Mouse (Mus musculus): ENCODE measurements at regions not wholly inside any gene's neighbourhood (a gene's known extent, or its start where the extent isn't known, plus 50 kb on each side); places are given as distances from the start of the nearest gene placed in this dataset.
A peak's percentile ranks its signal among the peaks of the same experiment; 100 is the strongest.

DNA sequence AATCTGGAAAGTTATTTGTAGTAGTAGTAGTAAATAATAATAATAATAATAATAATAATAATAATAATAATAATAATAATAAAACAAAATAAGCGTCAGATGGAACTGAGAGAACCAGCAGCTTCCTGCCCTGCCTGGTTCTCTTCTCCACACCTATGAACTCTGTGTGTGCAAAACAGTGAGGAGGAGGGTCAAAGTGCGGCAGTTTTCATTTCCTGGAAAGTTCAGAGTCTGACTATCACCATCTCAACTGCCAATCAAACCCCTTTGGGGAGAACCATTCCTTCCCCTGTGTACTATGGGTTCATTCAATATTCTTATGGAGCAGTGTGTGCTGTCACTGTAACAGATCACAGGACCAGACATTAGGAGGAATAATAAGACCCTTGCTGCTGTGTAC is 262.1 kb upstream of the Atp2b1 start:
- Histone ChIP-seq H3K9me3 (ENCODE audit: control insufficient read depth, low read length) (no peaks in the 10 kb centered on the region), H3K9ac (ENCODE audit: low read depth, low read length) (no peak overlapping the region), H3K36me3 (ENCODE audit: control insufficient read depth, insufficient read depth, low read length) (no peaks in the 10 kb centered on the region), H3K4me1 (ENCODE audit: control insufficient read depth, insufficient read depth, low read length) (no peaks in the 10 kb centered on the region), H3K4me2 (ENCODE audit: low read depth, low read length) (no peak overlapping the region), H3K27ac (replicated peaks; ENCODE audit: low read depth, low read length) (no peak overlapping the region), H3K27me3 (replicated peaks; ENCODE audit: control insufficient read depth, insufficient read depth, low read length) (no peaks in the 10 kb centered on the region), H3K4me3 (ENCODE audit: low read depth, low read length) (no peak overlapping the region)
- no peak for DNase-seq (ENCODE audit: low spot score)
- no peak for ATAC-seq (ENCODE audit: low read depth)
- WGBS, result 67% methylated on average over 2 of the region's 2 CpGs

DNA sequence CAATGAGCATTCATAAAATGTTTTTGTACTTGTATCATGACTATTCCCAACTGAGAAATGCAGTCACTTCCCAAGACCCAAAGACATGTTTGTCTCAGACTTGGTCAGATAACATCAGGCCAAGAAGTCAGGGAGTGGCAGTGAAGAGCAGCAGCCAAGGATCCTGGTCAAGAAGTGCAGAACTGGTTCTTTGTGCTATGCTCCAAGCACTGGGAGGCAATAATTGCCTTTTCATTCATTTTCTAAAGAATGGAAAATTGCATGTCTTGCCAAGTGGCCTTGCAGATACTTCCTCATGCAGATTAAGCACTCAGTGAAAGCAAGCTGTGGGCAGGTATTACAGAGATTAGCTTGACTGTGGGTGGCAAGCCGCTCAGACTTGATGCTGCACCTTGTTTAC is 253.5 kb upstream of the Atp2b1 start:
- Histone ChIP-seq H3K36me3 (ENCODE audit: control insufficient read depth, insufficient read depth, low read length) (no peaks in the 10 kb centered on the region), H3K9me3 (ENCODE audit: control insufficient read depth, low read length) (no peaks in the 10 kb centered on the region), H3K9ac (ENCODE audit: low read depth, low read length) (no peak overlapping the region), H3K4me2 (ENCODE audit: low read depth, low read length) (no peak overlapping the region), H3K27me3 (replicated peaks; ENCODE audit: control insufficient read depth, insufficient read depth, low read length) (no peaks in the 10 kb centered on the region), H3K4me3 (ENCODE audit: low read depth, low read length) (no peak overlapping the region), H3K4me1 (ENCODE audit: control insufficient read depth, insufficient read depth, low read length) (no peaks in the 10 kb centered on the region), H3K27ac (replicated peaks; ENCODE audit: low read depth, low read length) (no peak overlapping the region)
- DNase-seq (ENCODE audit: low spot score), result peak; percentile 34
- ATAC-seq (ENCODE audit: low read depth), result no peak
- whole genome bisulfite sequencing, result 64% methylated on average over 1 of the region's 1 CpGs

DNA sequence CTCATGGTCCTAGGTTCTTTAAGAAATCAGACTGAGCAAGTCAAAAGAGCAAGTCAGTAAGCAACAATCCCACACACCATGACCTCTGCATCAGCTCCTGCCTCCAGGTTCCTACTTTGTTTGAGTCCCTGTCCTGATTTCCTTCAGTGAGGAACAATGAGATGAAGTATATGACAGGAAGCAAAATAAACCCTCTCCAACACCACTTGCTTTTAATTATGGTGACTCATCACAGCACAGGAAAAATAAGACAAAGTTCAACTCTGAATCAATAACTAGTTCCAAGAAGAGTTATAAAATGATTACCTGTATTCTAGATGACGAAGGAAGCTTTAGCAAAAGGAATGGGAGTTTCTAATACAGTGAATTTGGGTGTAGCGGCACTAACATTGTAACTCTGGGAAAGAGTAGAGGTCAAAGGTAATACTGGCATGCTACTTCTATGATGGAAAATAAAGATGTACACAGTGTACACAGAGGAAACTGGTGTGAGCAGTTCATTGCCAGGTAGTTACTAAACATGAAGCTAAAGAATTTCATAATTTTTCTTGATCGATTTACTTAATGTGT is 248.2 kb upstream of the Atp2b1 start:
- H3K4me1 ChIP-seq (ENCODE audit: control insufficient read depth, insufficient read depth, low read length), result no peaks in the 10 kb centered on the region
- ATAC-seq (ENCODE audit: low read depth), result no peak
- H3K27ac ChIP-seq (replicated peaks; ENCODE audit: low read depth, low read length), result no peak overlapping the region
- no peaks in the 10 kb centered on the region for H3K27me3 ChIP-seq (replicated peaks; ENCODE audit: control insufficient read depth, insufficient read depth, low read length)
- no peak for DNase-seq (ENCODE audit: low spot score)
- WGBS, result 88% methylated on average over 3 of the region's 3 CpGs
- H3K4me3 ChIP-seq (ENCODE audit: low read depth, low read length), result no peak overlapping the region
- no peak overlapping the region for H3K9ac ChIP-seq (ENCODE audit: low read depth, low read length)
- H3K9me3 ChIP-seq (ENCODE audit: control insufficient read depth, low read length), result no peaks in the 10 kb centered on the region
- H3K36me3 ChIP-seq (ENCODE audit: control insufficient read depth, insufficient read depth, low read length), result no peaks in the 10 kb centered on the region
- H3K4me2 ChIP-seq (ENCODE audit: low read depth, low read length), result no peak overlapping the region

DNA sequence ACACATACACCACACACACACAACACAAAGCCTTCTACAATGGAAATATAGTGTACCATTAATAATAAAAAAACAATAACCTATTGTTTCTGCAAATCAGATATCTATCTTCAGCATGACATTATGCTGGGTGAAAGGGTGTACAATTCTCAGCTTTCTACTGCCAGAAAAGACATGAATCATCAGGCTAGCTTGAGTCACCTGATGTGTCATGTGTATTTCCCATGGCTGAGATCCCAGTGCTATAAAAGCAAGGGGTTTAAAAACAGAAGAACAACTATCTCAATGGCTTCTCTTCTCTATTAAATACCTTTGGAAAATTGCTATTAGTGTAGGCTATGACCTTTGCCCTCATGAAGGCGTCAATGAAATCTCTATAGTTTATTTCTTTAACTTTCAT is 246.5 kb upstream of the Atp2b1 start:
- Histone ChIP-seq H3K27ac (replicated peaks; ENCODE audit: low read depth, low read length) (no peak overlapping the region), H3K4me3 (ENCODE audit: low read depth, low read length) (no peak overlapping the region), H3K4me2 (ENCODE audit: low read depth, low read length) (no peak overlapping the region), H3K9ac (ENCODE audit: low read depth, low read length) (no peak overlapping the region), H3K9me3 (ENCODE audit: control insufficient read depth, low read length) (no peaks in the 10 kb centered on the region), H3K4me1 (ENCODE audit: control insufficient read depth, insufficient read depth, low read length) (no peaks in the 10 kb centered on the region), H3K36me3 (ENCODE audit: control insufficient read depth, insufficient read depth, low read length) (no peaks in the 10 kb centered on the region), H3K27me3 (replicated peaks; ENCODE audit: control insufficient read depth, insufficient read depth, low read length) (no peaks in the 10 kb centered on the region)
- ATAC-seq (ENCODE audit: low read depth), result no peak
- DNase-seq (ENCODE audit: low spot score), result no peak
- WGBS, result 87% methylated on average over 1 of the region's 1 CpGs

DNA sequence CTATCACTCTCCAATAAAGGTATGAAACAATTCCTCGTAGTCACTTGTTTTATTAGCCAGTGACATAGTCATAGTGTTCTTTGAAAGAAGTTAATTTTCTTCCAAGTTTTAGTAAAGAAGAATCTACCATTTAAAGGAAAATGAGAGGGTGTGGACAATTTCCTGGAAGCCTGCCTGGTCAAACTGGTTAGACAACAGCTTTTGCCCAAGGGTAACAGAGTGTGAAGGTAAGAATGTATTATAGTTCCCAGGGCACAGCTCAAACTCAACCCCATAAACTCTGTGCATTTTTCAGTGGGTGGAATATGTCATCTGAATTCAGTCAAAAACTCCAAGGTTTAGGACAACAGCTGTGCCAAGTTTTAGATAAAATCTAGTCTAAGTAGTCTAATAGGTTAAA is 240.1 kb upstream of the Atp2b1 start:
- Histone ChIP-seq H3K27ac (replicated peaks; ENCODE audit: low read depth, low read length) (no peak overlapping the region), H3K4me2 (ENCODE audit: low read depth, low read length) (no peak overlapping the region), H3K4me1 (ENCODE audit: control insufficient read depth, insufficient read depth, low read length) (no peaks in the 10 kb centered on the region), H3K36me3 (ENCODE audit: control insufficient read depth, insufficient read depth, low read length) (no peaks in the 10 kb centered on the region), H3K9me3 (ENCODE audit: control insufficient read depth, low read length) (no peaks in the 10 kb centered on the region), H3K4me3 (ENCODE audit: low read depth, low read length) (no peak overlapping the region), H3K9ac (ENCODE audit: low read depth, low read length) (no peak overlapping the region), H3K27me3 (replicated peaks; ENCODE audit: control insufficient read depth, insufficient read depth, low read length) (no peaks in the 10 kb centered on the region)
- DNase-seq (ENCODE audit: low spot score) (peak; percentile 59), ATAC-seq (ENCODE audit: low read depth) (no peak; the same call in 1 of the 2 replicates)
- WGBS, result 76% methylated on average over 1 of the region's 1 CpGs

DNA sequence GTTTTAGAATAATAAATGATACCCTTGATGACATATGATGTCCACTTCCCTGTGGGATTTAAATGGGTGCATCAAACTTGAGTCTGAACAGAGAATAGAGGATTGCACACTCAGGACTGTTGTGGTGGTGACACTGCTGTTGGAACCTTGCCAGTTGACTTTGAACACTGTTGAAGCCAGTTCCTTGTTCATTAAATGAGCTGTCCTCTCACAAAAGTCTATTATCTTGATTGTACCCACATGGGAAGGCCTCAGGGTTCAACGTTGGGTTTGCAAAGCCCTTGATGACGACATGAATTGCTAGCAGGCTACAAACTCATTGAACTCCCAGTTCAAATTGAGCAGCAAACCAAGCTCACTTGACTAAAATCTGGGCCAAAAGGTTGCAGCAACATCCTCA is 237.3 kb upstream of the Atp2b1 start:
- DNase-seq (ENCODE audit: low spot score), result no peak
- no peaks in the 10 kb centered on the region for H3K9me3 ChIP-seq (ENCODE audit: control insufficient read depth, low read length)

DNA sequence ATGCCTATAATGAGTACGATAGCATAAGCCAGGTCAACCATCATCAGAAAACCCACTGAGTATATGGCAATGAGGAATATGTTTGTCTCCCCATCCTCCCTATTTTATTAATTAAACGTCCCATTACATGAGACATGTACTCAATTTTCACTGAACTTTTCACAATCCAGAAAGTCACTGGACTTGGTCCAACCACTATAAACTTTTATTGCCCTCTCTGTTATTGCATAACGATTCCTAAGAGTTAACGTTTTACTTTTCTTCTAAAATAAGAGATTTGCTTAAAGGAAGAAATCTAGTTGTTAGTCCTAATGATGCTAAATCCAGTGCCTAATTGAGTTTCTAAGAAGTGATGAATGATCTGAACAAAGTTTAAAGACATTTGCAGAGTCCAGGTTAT is 236.0 kb upstream of the Atp2b1 start:
- Histone ChIP-seq H3K27me3 (replicated peaks; ENCODE audit: control insufficient read depth, insufficient read depth, low read length) (no peaks in the 10 kb centered on the region), H3K27ac (replicated peaks; ENCODE audit: low read depth, low read length) (no peak overlapping the region), H3K4me3 (ENCODE audit: low read depth, low read length) (no peak overlapping the region), H3K4me2 (ENCODE audit: low read depth, low read length) (no peak overlapping the region), H3K9ac (ENCODE audit: low read depth, low read length) (no peak overlapping the region), H3K36me3 (ENCODE audit: control insufficient read depth, insufficient read depth, low read length) (no peaks in the 10 kb centered on the region), H3K4me1 (ENCODE audit: control insufficient read depth, insufficient read depth, low read length) (no peaks in the 10 kb centered on the region), H3K9me3 (ENCODE audit: control insufficient read depth, low read length) (no peaks in the 10 kb centered on the region)
- ATAC-seq (ENCODE audit: low read depth), result no peak
- no peak for DNase-seq (ENCODE audit: low spot score)
- WGBS, result 78% methylated on average over 4 of the region's 4 CpGs

More for the DNA sequence above, 237.3 kb upstream of the Atp2b1 start:
- no peak overlapping the region for H3K9ac ChIP-seq (ENCODE audit: low read depth, low read length)
- H3K27ac ChIP-seq (replicated peaks; ENCODE audit: low read depth, low read length), result no peak overlapping the region
- H3K4me2 ChIP-seq (ENCODE audit: low read depth, low read length), result no peak overlapping the region
- H3K4me3 ChIP-seq (ENCODE audit: low read depth, low read length), result no peak overlapping the region
- no peaks in the 10 kb centered on the region for H3K4me1 ChIP-seq (ENCODE audit: control insufficient read depth, insufficient read depth, low read length)
- no peaks in the 10 kb centered on the region for H3K27me3 ChIP-seq (replicated peaks; ENCODE audit: control insufficient read depth, insufficient read depth, low read length)
- WGBS, result 47% methylated on average over 2 of the region's 2 CpGs
- H3K36me3 ChIP-seq (ENCODE audit: control insufficient read depth, insufficient read depth, low read length), result no peaks in the 10 kb centered on the region
- ATAC-seq (ENCODE audit: low read depth), result no peak

DNA sequence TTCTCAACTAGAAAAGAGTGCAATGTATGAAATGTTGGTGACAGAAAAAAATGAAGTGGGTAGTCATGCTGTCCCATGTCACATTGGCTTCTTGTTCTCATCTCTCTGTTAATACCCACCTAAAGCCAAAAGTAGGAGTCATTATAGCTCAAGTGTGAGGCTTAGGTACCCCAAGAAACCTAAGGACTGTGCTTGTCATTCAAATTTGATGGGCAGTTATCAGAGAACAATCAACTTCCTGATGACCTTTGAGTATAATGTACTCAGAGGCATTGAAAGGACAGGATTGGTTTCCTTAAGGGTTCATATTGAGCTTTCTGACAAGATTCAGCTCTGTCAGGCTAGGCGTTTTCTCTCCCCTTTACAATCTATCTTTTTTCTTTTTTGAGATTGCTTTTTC is 231.8 kb upstream of the Atp2b1 start:
- H3K27ac ChIP-seq (replicated peaks; ENCODE audit: low read depth, low read length), result no peak overlapping the region
- no peak overlapping the region for H3K4me3 ChIP-seq (ENCODE audit: low read depth, low read length)
- no peak overlapping the region for H3K4me2 ChIP-seq (ENCODE audit: low read depth, low read length)
- H3K9ac ChIP-seq (ENCODE audit: low read depth, low read length), result no peak overlapping the region
- ATAC-seq (ENCODE audit: low read depth), result no peak
- no peak for DNase-seq (ENCODE audit: low spot score)
- H3K4me1 ChIP-seq (ENCODE audit: control insufficient read depth, insufficient read depth, low read length), result peaks cover 11% of the 10 kb centered on the region; the same call in 1 of the 2 replicates
- no peaks in the 10 kb centered on the region for H3K27me3 ChIP-seq (replicated peaks; ENCODE audit: control insufficient read depth, insufficient read depth, low read length)
- WGBS, result 91% methylated on average over 1 of the region's 1 CpGs
- no peaks in the 10 kb centered on the region for H3K36me3 ChIP-seq (ENCODE audit: control insufficient read depth, insufficient read depth, low read length)
- no peaks in the 10 kb centered on the region for H3K9me3 ChIP-seq (ENCODE audit: control insufficient read depth, low read length)

DNA sequence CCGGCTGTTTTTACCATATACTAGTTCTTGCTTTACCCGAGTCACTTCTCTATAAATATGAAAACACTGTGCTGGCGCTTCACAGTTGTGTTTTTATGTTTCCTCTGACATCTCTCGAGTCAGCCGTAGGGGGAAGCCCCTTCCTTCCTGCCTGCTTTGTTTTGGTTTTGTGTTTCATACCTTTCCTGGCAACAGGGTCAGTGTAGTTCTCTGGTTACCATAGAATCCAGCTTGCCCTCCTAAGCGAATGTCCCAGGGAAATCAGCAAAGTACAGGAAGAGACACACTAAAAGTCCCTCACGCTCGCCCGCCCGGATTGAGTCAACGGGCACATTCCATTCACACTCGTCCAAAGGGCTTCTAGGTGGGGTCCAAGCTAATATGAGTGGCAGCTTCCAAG is 230.0 kb upstream of the Atp2b1 start:
- peak overlapping the region; percentile 0; the same call in 1 of the 2 replicates for H3K27ac ChIP-seq (replicated peaks; ENCODE audit: low read depth, low read length)
- H3K4me1 ChIP-seq (ENCODE audit: control insufficient read depth, insufficient read depth, low read length), result peaks cover 11% of the 10 kb centered on the region; the same call in 1 of the 2 replicates
- ATAC-seq (ENCODE audit: low read depth), result peak; percentile 79
- 8% methylated on average over 12 of the region's 12 CpGs for WGBS
- peak overlapping the region; percentile 52 for H3K9ac ChIP-seq (ENCODE audit: low read depth, low read length)
- peak overlapping the region; percentile 29 for H3K4me3 ChIP-seq (ENCODE audit: low read depth, low read length)
- peak; percentile 72 for DNase-seq (ENCODE audit: low spot score)
- H3K27me3 ChIP-seq (replicated peaks; ENCODE audit: control insufficient read depth, insufficient read depth, low read length), result no peaks in the 10 kb centered on the region
- no peaks in the 10 kb centered on the region for H3K36me3 ChIP-seq (ENCODE audit: control insufficient read depth, insufficient read depth, low read length)
- no peaks in the 10 kb centered on the region for H3K9me3 ChIP-seq (ENCODE audit: control insufficient read depth, low read length)
- peak overlapping the region; percentile 53 for H3K4me2 ChIP-seq (ENCODE audit: low read depth, low read length)
